Mouse (Mus musculus) c-Kit-positive CD71-negative TER-119-negative erythroid progenitor cells, embryonic 14.5 days (primary cell): ENCODE measurements around the gene BC005624.
"Not testable (repeated sequence)": the region's sequence is repeated elsewhere in the genome, so short reads cannot be mapped to it uniquely, and the experiment has no call there.

Experiments
- DNase-seq: peaks from one replicate; pipeline ENCODE4 v3.0.0-alpha.2; 2013; ENCODE audit warnings: low read depth

BC005624 gene

DNA sequence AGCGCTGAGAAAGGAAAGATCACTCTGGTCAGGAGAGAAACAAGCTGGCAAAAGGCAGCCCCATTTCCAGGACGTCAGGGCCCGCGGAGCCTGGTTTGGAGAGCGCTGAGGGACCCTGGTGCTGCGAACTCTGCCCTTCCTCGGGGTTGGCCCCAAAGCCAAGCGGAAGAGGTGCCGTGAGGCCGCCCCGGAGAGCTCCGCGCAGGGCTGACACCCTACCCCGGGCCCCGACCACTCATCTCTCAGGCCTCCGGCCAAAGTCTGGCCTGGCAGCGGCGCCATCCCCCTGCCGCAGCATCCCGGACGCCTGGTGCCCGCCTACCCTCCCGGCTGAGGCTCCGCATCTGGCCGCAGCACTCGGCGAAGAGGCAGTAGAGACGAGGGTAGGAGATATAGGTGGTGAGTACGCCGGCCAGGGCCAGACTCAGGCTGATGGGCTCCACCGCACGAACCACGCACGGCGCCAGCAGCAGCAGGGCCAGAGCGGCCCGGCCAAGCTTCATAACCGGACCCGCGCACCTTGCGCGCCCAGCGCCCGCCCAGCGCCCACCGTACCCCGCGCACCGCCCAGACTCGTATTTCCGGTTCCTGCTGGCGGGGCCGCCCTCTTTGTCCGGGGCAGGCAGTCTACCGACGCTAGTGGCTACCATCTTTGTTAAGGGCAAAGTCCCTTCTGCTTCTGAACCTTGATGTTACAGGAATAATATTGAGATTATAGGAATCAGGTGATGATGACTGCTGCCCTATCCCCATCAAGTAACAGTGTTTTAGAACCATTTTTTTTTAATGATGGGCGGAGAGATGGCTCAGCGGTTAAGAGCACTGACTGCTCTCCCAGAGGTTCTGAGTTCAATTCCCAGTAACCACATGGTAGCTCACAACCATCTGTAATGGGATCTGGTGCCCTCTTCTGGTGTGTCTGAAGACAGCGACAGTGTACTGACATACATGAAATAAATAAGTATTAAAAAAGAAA lies 14.4 kb downstream of the BC005624 start, which contains the start of gene Tor1a:
Gene Tor1a (minus strand): TSS at position 582 of the 976 bp plus-strand sequence.
- DNase-seq, result peak; percentile 78

- DNase-seq, result no peak
Measured at GRCm38 (mm10) chr2:30966826-30967225, 15.2 kb downstream of the BC005624 start.

- no peak for DNase-seq
Measured at GRCm38 (mm10) chr2:30965627-30966026, 16.4 kb downstream of the BC005624 start.

DNA sequence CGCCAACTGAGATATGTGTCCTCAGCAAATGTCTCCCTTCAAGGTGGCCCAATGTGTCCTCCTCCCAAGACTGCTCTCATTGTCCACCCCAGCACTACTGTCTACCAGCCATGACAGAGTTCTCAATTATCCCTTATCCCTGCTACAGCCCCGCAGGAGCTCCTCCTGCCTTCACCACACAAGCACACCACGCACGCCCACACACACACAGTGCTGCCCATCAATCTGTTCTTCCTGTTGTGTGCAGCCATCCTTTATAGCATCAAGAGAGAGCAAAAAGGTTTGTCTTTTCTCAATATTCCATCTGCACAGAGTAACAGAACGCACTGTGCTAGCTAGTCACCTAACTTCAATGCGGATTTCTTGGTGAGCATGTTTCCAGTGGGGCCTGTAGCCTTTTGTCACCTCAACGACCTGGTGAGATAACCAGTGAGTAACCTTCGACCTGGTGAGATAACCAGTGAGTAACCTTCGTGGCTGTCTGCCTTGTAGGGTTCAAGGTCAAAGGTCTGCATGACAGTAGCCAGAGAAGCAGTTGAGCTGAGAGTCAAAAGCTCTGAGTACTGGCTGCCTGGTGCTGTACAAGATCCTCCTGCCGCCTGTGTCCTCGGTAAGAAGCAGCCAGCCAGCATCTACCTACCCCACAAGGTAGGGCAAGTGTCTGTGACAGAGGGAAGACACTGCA lies 19.3 kb downstream of the BC005624 start:
- no peak for DNase-seq

GRCm38 (mm10) chr2:30959856-30960255 lies 22.1 kb downstream of the BC005624 start:
- DNase-seq, result no peak

GRCm38 (mm10) chr2:30958726-30959125 lies 23.3 kb downstream of the BC005624 start:
- no peak for DNase-seq

GRCm38 (mm10) chr2:30957511-30957910 lies 24.5 kb downstream of the BC005624 start:
- no peak for DNase-seq

GRCm38 (mm10) chr2:30954797-30955196 lies 27.2 kb downstream of the BC005624 start:
- DNase-seq, result no peak

GRCm38 (mm10) chr2:30952824-30953490 lies 29.0 kb downstream of the BC005624 start, which contains the start of gene Tor1b:
Tor1b (plus strand) TSS chr2:30952959.
- peak; percentile 90 for DNase-seq

DNA sequence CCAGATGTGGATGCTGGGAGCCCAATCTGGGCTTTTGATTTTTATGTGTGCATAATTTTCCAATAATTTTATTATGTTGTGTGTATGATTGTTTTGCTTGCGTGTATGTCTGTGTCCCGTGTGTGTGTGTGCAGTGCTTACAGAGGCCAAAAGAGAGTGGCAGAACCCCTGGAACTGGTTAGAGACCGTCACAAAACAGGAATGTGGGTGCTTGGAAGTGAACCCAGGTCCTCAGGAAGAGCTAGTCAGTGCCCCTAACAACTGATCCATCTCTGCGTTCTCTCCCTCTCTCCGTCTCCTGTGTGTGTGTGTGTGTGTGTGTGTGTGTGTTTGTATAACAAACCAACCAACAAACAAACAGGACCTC lies 29.6 kb downstream of the BC005624 start:
- no peak for DNase-seq

GRCm38 (mm10) chr2:30942603-30943011 lies 39.4 kb downstream of the BC005624 start:
- DNase-seq, result no peak

GRCm38 (mm10) chr2:30942116-30942515 lies 39.9 kb downstream of the BC005624 start:
- not testable (repeated sequence) for DNase-seq

DNA sequence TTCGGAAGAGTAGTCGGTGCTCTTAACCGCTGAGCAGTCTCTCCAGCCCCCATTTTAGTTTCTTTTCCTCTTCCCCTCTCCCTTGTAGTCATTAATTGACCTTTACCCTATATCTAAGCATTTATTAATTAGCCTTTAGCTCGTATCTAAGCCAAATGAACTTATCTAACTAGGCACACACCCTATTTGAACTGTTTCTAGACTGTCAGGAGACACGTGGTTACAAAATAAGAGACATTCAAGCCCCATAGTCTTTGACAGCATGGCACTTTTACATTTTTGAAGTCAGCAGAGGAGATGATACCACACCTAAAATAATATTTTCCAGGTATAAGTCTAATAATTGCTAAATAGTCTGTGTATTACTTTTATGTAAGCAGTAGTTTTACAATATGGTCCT lies 40.4 kb downstream of the BC005624 start:
- DNase-seq, result no peak

DNA sequence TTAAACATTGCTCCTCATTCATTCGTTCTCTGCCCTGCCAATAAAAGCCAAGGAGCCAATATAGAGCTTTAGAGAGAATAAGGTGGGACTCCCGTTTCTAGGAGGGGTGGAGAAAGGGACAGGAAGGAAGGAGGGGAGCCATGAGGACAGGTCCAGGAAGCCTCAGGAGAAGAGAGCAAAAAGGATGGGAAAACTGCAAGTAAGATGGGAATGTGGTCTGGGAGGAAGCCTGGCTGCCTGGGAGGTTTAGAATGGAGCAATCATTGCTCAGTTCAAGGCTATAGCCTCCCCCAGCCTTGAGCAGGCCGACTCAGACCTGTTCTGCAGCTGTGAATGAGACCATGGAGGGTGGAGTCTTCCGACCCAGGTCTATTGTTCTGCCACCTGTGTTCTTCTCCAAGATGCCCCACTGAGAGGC lies 43.4 kb downstream of the BC005624 start:
- DNase-seq, result no peak

- no peak for DNase-seq
Measured at GRCm38 (mm10) chr2:30937731-30938130, 44.3 kb downstream of the BC005624 start.

DNA sequence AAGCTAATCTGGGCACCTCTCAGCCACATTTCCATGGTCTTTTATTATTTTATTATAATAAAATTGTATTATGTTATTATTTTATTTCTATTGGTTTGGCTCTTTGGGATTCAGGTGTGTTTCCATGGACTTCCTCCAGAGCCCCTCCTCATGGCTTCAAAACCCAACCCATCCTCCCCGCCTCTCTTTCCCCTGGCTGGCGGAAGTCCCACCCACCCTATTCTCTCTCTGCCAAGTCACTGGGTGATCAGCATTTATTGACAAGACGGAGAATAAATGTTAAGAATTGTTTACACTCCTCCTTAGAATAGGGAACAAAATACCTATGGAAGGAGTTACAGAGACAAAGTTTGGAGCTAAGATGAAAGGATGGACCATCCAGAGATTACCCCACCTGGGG lies 45.2 kb downstream of the BC005624 start:
- DNase-seq, result no peak

DNA sequence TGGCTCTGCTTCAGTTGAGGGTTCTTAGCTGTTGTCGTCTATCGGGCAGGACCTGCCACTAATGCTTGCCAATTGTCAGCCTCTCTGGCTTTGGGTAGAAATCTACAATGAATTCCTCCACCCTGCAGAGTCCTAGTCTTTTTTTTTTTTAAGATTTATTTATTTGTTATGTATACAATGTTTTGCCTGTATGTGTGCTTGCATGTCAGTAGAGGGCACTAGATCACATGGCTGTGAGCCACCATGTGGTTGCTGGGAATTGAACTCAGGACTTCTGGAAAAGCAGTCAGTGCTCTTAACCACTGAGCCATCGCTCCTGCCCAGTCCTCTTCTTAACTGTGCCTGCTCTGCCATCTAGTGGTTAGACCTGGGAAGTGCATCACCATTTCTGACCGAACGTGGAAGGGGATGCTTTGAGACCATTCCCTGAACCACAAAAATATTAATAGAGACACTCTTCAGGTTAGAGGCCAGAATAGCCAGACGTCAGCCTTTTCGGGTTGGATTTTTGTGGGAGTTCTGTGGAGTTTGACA lies 48.0 kb downstream of the BC005624 start:
- DNase-seq, result no peak

DNA sequence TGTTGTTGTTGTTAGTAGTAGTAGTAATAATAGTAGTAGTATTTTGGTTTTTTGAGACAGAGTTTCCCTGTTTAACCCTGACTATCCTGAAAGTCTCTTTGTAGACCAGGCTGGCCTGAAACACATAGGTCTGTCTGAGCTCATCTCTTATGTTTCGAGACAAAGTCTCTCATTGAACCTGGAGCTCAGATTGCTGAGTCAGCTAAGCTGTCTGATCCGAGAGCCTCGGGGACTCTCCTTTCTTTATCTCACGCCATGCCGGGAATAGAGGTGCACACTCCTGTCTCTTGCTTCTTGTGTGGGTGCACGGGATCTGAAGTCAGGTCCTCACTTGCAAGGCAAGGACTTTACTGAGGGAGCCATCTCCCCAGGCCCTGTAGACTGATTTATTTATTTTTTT lies 49.0 kb downstream of the BC005624 start:
- DNase-seq, result no peak

- no peak for DNase-seq
Measured at GRCm38 (mm10) chr2:30931922-30932321, 50.1 kb downstream of the BC005624 start.

- not testable (repeated sequence) for DNase-seq
Measured at GRCm38 (mm10) chr2:30930846-30931245, 51.2 kb downstream of the BC005624 start.

GRCm38 (mm10) chr2:30929483-30930045 lies 52.4 kb downstream of the BC005624 start, which contains the start of gene Ptges:
Ptges (minus strand) TSS chr2:30929863.
- DNase-seq, result no peak
